In genomic region chr13:23744421-23745380, GRCm38 (mm10) we compare ENCODE assay signal across 8 mouse cellular contexts. TPM values are rescaled to one million over a fixed set of nuclear protein-coding genes. Genes with fewer than 3 reads are reported as not detected.
DNase-seq lines count a peak whose midpoint lies in the region; ATAC-seq and TF ChIP-seq lines count a peak whose summit lies in the region.

No protein-coding gene starts in this region.

- H3K4me2 ChIP-seq in lung, embryonic 14.5 days: peak overlapping the region; percentile 91
- H3K4me2 ChIP-seq in intestine, embryonic 15.5 days (replicated peaks): peak overlapping the region; percentile 54
- H3K4me2 ChIP-seq in neural tube, embryonic 14.5 days (ENCODE audit: low read depth, low read length): peak overlapping the region; percentile 70

- intact Hi-C loops in left cerebral cortex, postnatal 25 days (cut with DNase I): loop anchor here (5.0 kb wide), 1 partner anchor 162 kb away; the partner anchor contains the start of gene Hist1h4d

- TF ChIP-seq POLR2A in cerebellum, adult 2 months (IDR thresholded peaks at IDR 0.05; ENCODE audit: borderline replicate concordance, insufficient read depth, low read length): no peak

- peak overlapping the region; percentile 45 for H3K4me3 ChIP-seq in lung, embryonic 14.5 days (ENCODE audit: low read depth, low read length)
- peak overlapping the region; percentile 39 for H3K4me3 ChIP-seq in intestine, embryonic 15.5 days (replicated peaks)
- peak overlapping the region; percentile 31; the same call in 1 of the 2 replicates for H3K4me3 ChIP-seq in neural tube, embryonic 14.5 days (ENCODE audit: low read depth, low read length)
- H3K4me3 ChIP-seq in cerebellum, adult 2 months (replicated peaks; ENCODE audit: insufficient read depth, low read depth, low read length): no peak overlapping the region

- no peaks in the 10 kb centered on the region for H3K36me3 ChIP-seq in lung, embryonic 14.5 days (ENCODE audit: insufficient read depth)
- H3K36me3 ChIP-seq in intestine, embryonic 15.5 days: no peaks in the 10 kb centered on the region
- no peaks in the 10 kb centered on the region for H3K36me3 ChIP-seq in neural tube, embryonic 14.5 days (ENCODE audit: control insufficient read depth, insufficient read depth, low read length)

- peak; percentile 59 for DNase-seq in lung, embryonic 14.5 days
- no peak for DNase-seq in lung, adult 18-20 months
- peak; percentile 80 for DNase-seq in embryo, embryonic 9.5 days (ENCODE audit: extremely low spot score)
- no peak for DNase-seq in cerebellum, adult 2 months
- no peak for DNase-seq in left cerebral cortex, postnatal 25 days (ENCODE audit: low spot score in 2 of 2)

- H3K27me3 ChIP-seq in lung, embryonic 14.5 days (ENCODE audit: insufficient read depth, low read length): no peaks in the 10 kb centered on the region
- no peaks in the 10 kb centered on the region for H3K27me3 ChIP-seq in intestine, embryonic 15.5 days (replicated peaks)
- H3K27me3 ChIP-seq in neural tube, embryonic 14.5 days (ENCODE audit: control insufficient read depth, insufficient read depth, low read length): no peaks in the 10 kb centered on the region
- H3K27me3 ChIP-seq in cerebellum, adult 2 months (ENCODE audit: control insufficient read depth, insufficient read depth, low read length): no peaks in the 10 kb centered on the region

- 1% methylated on average over 17 of the region's 36 CpGs for WGBS in lung, embryonic 14.5 days
- 2% methylated on average over 17 of the region's 36 CpGs for WGBS in intestine, embryonic 15.5 days
- under 1% methylated on average over 13 of the region's 36 CpGs for WGBS in neural tube, embryonic 14.5 days
- 5% methylated on average over 22 of the region's 36 CpGs for WGBS in cerebellum, adult 2 months

- H3K4me1 ChIP-seq in lung, embryonic 14.5 days (ENCODE audit: insufficient read depth): peaks cover 13% of the 10 kb centered on the region
- H3K4me1 ChIP-seq in intestine, embryonic 15.5 days (replicated peaks): 0 out of 2 replicates have a peak, but pooled peaks cover 4% of the 10 kb centered on the region
- H3K4me1 ChIP-seq in neural tube, embryonic 14.5 days (ENCODE audit: control insufficient read depth, insufficient read depth, low read length): peaks cover 17% of the 10 kb centered on the region
- no peaks in the 10 kb centered on the region for H3K4me1 ChIP-seq in cerebellum, adult 2 months (ENCODE audit: control insufficient read depth, insufficient read depth, low read length)

- H3K9me3 ChIP-seq in lung, embryonic 14.5 days (ENCODE audit: low read depth, low read length): no peaks in the 10 kb centered on the region
- H3K9me3 ChIP-seq in intestine, embryonic 15.5 days: no peaks in the 10 kb centered on the region
- H3K9me3 ChIP-seq in neural tube, embryonic 14.5 days (ENCODE audit: control insufficient read depth, low read length): no peaks in the 10 kb centered on the region

- peak overlapping the region; percentile 67 for H3K9ac ChIP-seq in lung, embryonic 14.5 days
- peak overlapping the region; percentile 45 for H3K9ac ChIP-seq in intestine, embryonic 15.5 days
- H3K9ac ChIP-seq in neural tube, embryonic 14.5 days (replicated peaks; ENCODE audit: low read depth, low read length): no peak overlapping the region

- ATAC-seq in lung, embryonic 14.5 days (ENCODE audit: insufficient read depth): no peak
- ATAC-seq in intestine, embryonic 15.5 days: no peak; the same call in 1 of the 2 replicates
- no peak for ATAC-seq in neural tube, embryonic 14.5 days (ENCODE audit: low read depth)
- no peak for ATAC-seq in CD4-positive, CD25-positive, alpha-beta regulatory T cell, adult 4 months

- TF ChIP-seq CTCF in lung, embryonic 14.5 days (IDR thresholded peaks at IDR 0.05; ENCODE audit: low read depth): no peak
- no peak for TF ChIP-seq CTCF in cerebellum, adult 2 months (IDR thresholded peaks at IDR 0.05; ENCODE audit: borderline replicate concordance, insufficient read depth, low read depth, low read length)

- peak overlapping the region; percentile 100 for H3K27ac ChIP-seq in lung, embryonic 14.5 days (ENCODE audit: low read depth)
- H3K27ac ChIP-seq in intestine, embryonic 15.5 days: peak overlapping the region; percentile 62
- H3K27ac ChIP-seq in neural tube, embryonic 14.5 days (ENCODE audit: low read depth, low read length): no peak overlapping the region
- no peak overlapping the region for H3K27ac ChIP-seq in cerebellum, adult 2 months (ENCODE audit: insufficient read depth, low read length)

RNA-seq across cellular contexts. Expression of gene Hist1h3c, which starts 0.7 kb away (rescaled TPM):
- 11.3 and 16.9 TPM in 2 replicates for polyA plus RNA-seq in lung, embryonic 14.5 days (2014; fragmentation: Nextera tagmentation; extraction: Ambion mirVana)
- 4.4 and 7.7 TPM in 2 replicates for polyA plus RNA-seq in intestine, embryonic 15.5 days (2015; fragmentation: Nextera tagmentation; extraction: Ambion mirVana)
- polyA plus RNA-seq in neural tube, embryonic 14.5 days (2014; fragmentation: Nextera tagmentation; extraction: Ambion mirVana): not detected in 2 replicates
- polyA plus RNA-seq in CD4-positive, CD25-positive, alpha-beta regulatory T cell, adult 4 months (2017; shearing (Covaris generic)): 1 to 10 TPM in 1 of 2 experiments, not detected in 1; 1.3 TPM
- polyA plus RNA-seq in cerebellum, adult 2 months (2012; rRNA removed): 0.23 and 0.30 TPM in 2 replicates
- 1 to 10 TPM; 1.9 to 2.6 TPM for total RNA-seq in left cerebral cortex, postnatal 25 days (2021)

RNA-seq across cellular contexts. Expression of gene Hist1h2bb, which starts 1.8 kb away (rescaled TPM):
- polyA plus RNA-seq in lung, embryonic 14.5 days (2014; fragmentation: Nextera tagmentation; extraction: Ambion mirVana): 1.6 and 4.0 TPM in 2 replicates
- polyA plus RNA-seq in intestine, embryonic 15.5 days (2015; fragmentation: Nextera tagmentation; extraction: Ambion mirVana): 2.4 and 3.8 TPM in 2 replicates
- polyA plus RNA-seq in neural tube, embryonic 14.5 days (2014; fragmentation: Nextera tagmentation; extraction: Ambion mirVana): not detected in 2 replicates
- 1 to 10 TPM in 1 of 2 experiments, not detected in 1; 2.9 TPM for polyA plus RNA-seq in CD4-positive, CD25-positive, alpha-beta regulatory T cell, adult 4 months (2017; shearing (Covaris generic))
- polyA plus RNA-seq in cerebellum, adult 2 months (2012; rRNA removed): 0.56 and 0.97 TPM in 2 replicates
- total RNA-seq in left cerebral cortex, postnatal 25 days (2021): 10 to 100 TPM; 17.5 to 23.2 TPM

RNA-seq across cellular contexts. Expression of gene Hist1h1c, which starts 6.1 kb away (rescaled TPM):
- polyA plus RNA-seq in lung, embryonic 14.5 days (2014; fragmentation: Nextera tagmentation; extraction: Ambion mirVana): 30.5 and 32.3 TPM in 2 replicates
- polyA plus RNA-seq in intestine, embryonic 15.5 days (2015; fragmentation: Nextera tagmentation; extraction: Ambion mirVana): 32.4 and 36.0 TPM in 2 replicates
- polyA plus RNA-seq in neural tube, embryonic 14.5 days (2014; fragmentation: Nextera tagmentation; extraction: Ambion mirVana): 5.3 and 8.4 TPM in 2 replicates
- polyA plus RNA-seq in CD4-positive, CD25-positive, alpha-beta regulatory T cell, adult 4 months (2017; shearing (Covaris generic)): 10 to 100 TPM in 1 of 2 experiments, 1 to 10 TPM in 1; 8.9 to 10.5 TPM
- polyA plus RNA-seq in cerebellum, adult 2 months (2012; rRNA removed): 34.6 and 42.8 TPM in 2 replicates
- total RNA-seq in left cerebral cortex, postnatal 25 days (2021): 10 to 100 TPM; 51.7 to 71.1 TPM

RNA-seq across cellular contexts. Expression of gene Hist1h2ab, which starts 6.2 kb away (rescaled TPM):
- 70.8 and 71.5 TPM in 2 replicates for polyA plus RNA-seq in lung, embryonic 14.5 days (2014; fragmentation: Nextera tagmentation; extraction: Ambion mirVana)
- 39.8 and 44.9 TPM in 2 replicates for polyA plus RNA-seq in intestine, embryonic 15.5 days (2015; fragmentation: Nextera tagmentation; extraction: Ambion mirVana)
- 3.5 and 4.0 TPM in 2 replicates for polyA plus RNA-seq in neural tube, embryonic 14.5 days (2014; fragmentation: Nextera tagmentation; extraction: Ambion mirVana)
- 1 to 10 TPM; 2.8 to 8.2 TPM for polyA plus RNA-seq in CD4-positive, CD25-positive, alpha-beta regulatory T cell, adult 4 months (2017; shearing (Covaris generic))
- polyA plus RNA-seq in cerebellum, adult 2 months (2012; rRNA removed): 1.1 TPM in 1 of 2 replicates, not detected in the other
- total RNA-seq in left cerebral cortex, postnatal 25 days (2021): 10 to 100 TPM; 27.5 to 31.4 TPM

RNA-seq across cellular contexts. Expression of gene Hist1h3b, which starts 7.4 kb away (rescaled TPM):
- 18.4 and 18.7 TPM in 2 replicates for polyA plus RNA-seq in lung, embryonic 14.5 days (2014; fragmentation: Nextera tagmentation; extraction: Ambion mirVana)
- 6.4 and 9.2 TPM in 2 replicates for polyA plus RNA-seq in intestine, embryonic 15.5 days (2015; fragmentation: Nextera tagmentation; extraction: Ambion mirVana)
- 0.51 and 1.3 TPM in 2 replicates for polyA plus RNA-seq in neural tube, embryonic 14.5 days (2014; fragmentation: Nextera tagmentation; extraction: Ambion mirVana)
- not detected for polyA plus RNA-seq in CD4-positive, CD25-positive, alpha-beta regulatory T cell, adult 4 months (2017; shearing (Covaris generic))
- 0.40 TPM in 1 of 2 replicates, not detected in the other for polyA plus RNA-seq in cerebellum, adult 2 months (2012; rRNA removed)
- total RNA-seq in left cerebral cortex, postnatal 25 days (2021): 10 to 100 TPM in 1 of 2 experiments, 1 to 10 TPM in 1; 9.3 to 14.5 TPM

Comparison
In these comparisons a context has a peak if more than half of its experiments do, and no peak if none do; other contexts are left out.
1. DNase-seq: peak in lung, embryonic 14.5 days (single experiment) and embryo, embryonic 9.5 days (single experiment); none in lung, adult 18-20 months (0 of 2), cerebellum, adult 2 months (0 of 2) and left cerebral cortex, postnatal 25 days (0 of 2).
2. H3K27ac ChIP-seq: peak in lung, embryonic 14.5 days (single experiment) and intestine, embryonic 15.5 days (single experiment); none in neural tube, embryonic 14.5 days (single experiment) and cerebellum, adult 2 months (single experiment).
3. Peak in every context shown above with its lines, with median percentiles within 50 percentile points of each other: H3K4me2 ChIP-seq.